Mouse (Mus musculus): ENCODE measurements around the gene Irf3. TPM values are rescaled to one million over a fixed set of nuclear protein-coding genes. Genes with fewer than 3 reads are reported as not detected.

The Irf3 gene
- polyA plus RNA-seq, 1 experiment from 2014 or later: 70.3 TPM

DNA sequence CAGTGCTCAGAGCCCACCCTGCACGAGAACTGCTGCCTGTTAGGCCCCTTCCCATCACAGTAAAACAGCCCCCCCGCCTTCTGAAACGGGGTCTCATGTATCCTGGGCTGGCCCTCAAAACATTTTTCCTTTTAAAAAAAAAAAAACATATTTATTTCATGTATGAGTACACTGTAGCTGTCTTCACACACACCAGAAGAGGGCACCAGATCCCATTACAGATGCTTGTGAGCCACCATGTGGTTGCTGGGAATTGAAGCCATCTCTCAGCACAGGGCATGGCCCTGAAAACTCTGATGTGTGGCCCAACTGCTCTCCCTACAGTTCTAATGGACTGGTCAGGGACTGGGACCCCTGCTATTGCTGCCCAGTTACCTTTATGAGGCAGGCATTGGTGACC is 19.1 kb upstream of the Irf3 start:
- Histone ChIP-seq H3K4me3 (no peak overlapping the region), H3K36me3 (replicated peaks) (peaks cover 82% of the 10 kb centered on the region), H3K27me3 (replicated peaks; ENCODE audit: low read depth, poor library complexity, severe bottlenecking) (no peaks in the 10 kb centered on the region), H3K4me1 (peaks cover 24% of the 10 kb centered on the region), H3K9me3 (no peaks in the 10 kb centered on the region), H3K27ac (replicated peaks) (no peak overlapping the region)
- WGBS: 93% methylated on average over 3 of the region's 3 CpGs
- no peak for DNase-seq (ENCODE audit: low spot score)

DNA sequence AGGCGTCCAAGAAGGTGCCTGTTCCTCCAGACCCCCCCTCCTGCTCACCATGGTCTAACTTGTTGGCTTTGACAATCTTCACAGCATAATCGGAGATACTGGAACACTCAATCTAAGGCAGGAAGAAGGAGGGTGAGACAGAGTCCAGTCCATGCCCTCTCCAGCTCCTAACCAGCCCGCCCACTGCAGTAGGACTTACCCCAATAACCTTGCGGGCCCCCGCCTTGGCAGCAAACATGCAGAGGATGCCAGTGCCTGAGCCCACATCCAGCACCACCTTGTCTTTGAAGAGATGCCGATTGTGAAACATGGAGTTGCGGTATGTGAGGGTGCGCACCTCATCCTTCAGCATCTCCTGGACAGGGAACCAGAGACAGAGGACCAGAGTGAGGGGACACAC is 15.9 kb upstream of the Irf3 start:
- Histone ChIP-seq H3K27me3 (replicated peaks; ENCODE audit: low read depth, poor library complexity, severe bottlenecking) (no peaks in the 10 kb centered on the region), H3K27ac (replicated peaks) (no peak overlapping the region), H3K4me3 (no peak overlapping the region), H3K36me3 (replicated peaks) (peaks cover 82% of the 10 kb centered on the region), H3K4me1 (peaks cover 24% of the 10 kb centered on the region), H3K9me3 (no peaks in the 10 kb centered on the region)
- WGBS: 95% methylated on average over 8 of the region's 8 CpGs
- DNase-seq (ENCODE audit: low spot score): no peak

DNA sequence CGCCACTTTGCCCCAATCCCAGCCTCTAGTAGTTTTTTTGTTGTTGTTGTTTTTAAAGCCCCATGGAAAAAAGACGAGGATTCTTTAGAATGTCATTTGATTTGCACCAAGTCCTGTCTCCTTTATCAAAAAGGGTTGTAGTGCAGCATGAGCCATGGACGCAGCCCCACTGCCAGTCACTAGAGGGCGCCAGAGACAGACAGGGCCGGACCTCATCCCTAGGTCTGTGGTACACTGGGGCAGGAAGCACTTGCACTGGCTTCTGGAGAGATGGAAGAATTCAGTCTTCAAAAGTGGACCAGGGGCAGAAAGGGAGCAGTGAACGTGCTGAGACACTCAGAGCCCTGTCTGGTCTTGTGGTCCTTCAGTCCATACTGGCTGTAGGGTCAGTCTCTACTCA is 14.4 kb upstream of the Irf3 start:
- Histone ChIP-seq H3K4me1 (peaks cover 30% of the 10 kb centered on the region), H3K27ac (replicated peaks) (no peak overlapping the region), H3K9me3 (no peaks in the 10 kb centered on the region), H3K4me3 (peak overlapping the region; percentile 75), H3K36me3 (replicated peaks) (peaks cover 69% of the 10 kb centered on the region), H3K27me3 (replicated peaks; ENCODE audit: low read depth, poor library complexity, severe bottlenecking) (no peaks in the 10 kb centered on the region)
- WGBS: 40% methylated on average over 6 of the region's 6 CpGs
- peak; percentile 88 for DNase-seq (ENCODE audit: low spot score)

DNA sequence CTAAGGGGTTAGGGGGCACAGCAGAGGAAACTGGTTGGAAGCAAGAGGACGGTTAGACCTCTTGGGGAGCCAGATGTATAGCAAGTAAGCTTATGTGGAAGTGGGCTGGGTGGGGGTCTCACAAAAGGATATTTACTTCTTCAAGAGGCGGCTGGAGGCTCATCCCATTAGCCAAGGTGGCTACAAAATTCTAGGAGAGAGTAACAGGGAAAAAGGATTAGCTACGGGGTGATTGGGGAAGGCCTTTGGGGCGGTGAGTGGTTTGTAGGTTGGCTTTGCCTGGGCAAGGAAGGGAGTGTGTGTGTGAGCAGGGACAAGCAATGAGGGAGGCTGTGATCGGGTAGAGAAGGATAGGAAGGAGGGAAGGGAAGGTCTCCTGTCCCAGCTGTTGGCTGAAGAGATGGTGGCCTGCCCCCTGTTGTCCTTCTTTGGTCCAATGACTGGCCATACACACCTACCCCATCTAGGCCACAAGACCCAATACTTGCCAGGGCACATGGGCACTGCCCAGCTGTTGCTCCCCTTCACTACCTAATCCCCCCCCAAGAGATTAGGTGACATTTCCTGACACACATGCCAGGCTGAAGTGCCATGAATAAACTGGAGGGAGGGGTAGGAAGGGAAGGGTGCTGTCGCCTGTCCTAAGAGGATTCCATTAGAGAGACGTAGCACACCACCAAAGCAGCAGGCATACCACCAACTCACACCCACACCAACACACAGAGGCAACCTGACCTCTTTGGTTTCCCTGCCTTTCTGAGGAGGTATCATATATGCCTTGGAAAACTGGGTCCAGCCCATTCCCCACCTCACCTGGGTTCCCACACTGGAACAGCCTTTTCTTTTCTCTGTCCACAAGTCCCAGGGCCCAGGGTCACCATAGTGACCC is 13.3 kb upstream of the Irf3 start:
- peaks cover 38% of the 10 kb centered on the region for H3K4me1 ChIP-seq
- no peak for DNase-seq (ENCODE audit: low spot score)

DNA sequence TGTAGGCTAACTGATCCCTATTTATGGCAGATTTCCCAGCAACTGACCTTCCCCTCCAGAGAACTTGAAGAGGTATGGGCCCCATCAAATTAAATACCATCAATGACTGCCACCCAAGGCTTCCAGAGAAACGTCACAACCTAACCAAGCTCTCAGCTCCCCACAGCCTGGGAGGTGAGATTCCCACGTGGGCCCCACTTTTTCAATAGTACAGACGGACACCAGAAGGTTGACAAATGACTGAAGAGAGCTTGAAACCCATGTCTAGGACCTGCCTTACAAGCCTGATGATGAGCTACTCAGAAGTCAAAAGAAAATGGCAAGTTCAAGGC is 12.6 kb upstream of the Irf3 start:
- Histone ChIP-seq H3K9me3 (no peaks in the 10 kb centered on the region), H3K4me1 (peaks cover 39% of the 10 kb centered on the region), H3K27ac (replicated peaks) (no peak overlapping the region), H3K4me3 (peak overlapping the region; percentile 75), H3K27me3 (replicated peaks; ENCODE audit: low read depth, poor library complexity, severe bottlenecking) (no peaks in the 10 kb centered on the region), H3K36me3 (replicated peaks) (peaks cover 68% of the 10 kb centered on the region)
- DNase-seq (ENCODE audit: low spot score): no peak
- 55% methylated on average over 3 of the region's 3 CpGs for WGBS

More for the DNA sequence above, 13.3 kb upstream of the Irf3 start:
- Histone ChIP-seq H3K27ac (replicated peaks) (0 out of 2 replicates have a peak overlapping the region, but pooled peaks have one; percentile 20), H3K4me3 (peak overlapping the region; percentile 75), H3K36me3 (replicated peaks) (peaks cover 68% of the 10 kb centered on the region), H3K9me3 (no peaks in the 10 kb centered on the region), H3K27me3 (replicated peaks; ENCODE audit: low read depth, poor library complexity, severe bottlenecking) (no peaks in the 10 kb centered on the region)
- WGBS: 81% methylated on average over 7 of the region's 7 CpGs

DNA sequence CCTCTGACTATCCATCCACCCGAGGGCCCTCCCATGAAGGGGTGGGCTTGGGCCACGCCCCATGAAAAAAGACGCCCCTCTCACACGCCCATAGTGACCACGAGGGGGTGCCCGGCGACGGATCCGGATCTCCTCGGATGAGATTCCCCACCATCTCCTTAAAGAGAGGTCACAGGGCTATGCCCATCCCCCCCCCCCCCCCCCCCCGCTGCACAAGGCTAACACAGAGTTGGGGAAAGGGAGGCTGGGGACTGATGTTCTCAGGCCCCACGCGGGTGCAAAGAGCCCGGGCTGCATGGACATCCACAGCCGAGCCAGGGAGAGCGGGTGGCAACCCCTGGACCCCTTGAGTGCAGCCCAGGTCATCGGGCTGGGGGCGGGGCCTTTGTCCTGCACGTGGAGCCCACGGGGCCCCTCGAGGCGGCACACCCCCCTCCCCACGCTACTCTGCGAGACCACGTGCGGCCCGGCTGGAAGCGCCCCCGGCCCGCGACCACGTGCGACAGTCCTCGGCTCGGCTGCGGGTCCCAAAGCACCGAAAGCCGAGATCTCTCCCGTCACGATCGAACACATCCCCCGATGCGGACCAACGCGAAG is 11.8 kb upstream of the Irf3 start:
- peak; percentile 90 for DNase-seq (ENCODE audit: low spot score)
- 1% methylated on average over 45 of the region's 45 CpGs for WGBS
- Histone ChIP-seq H3K4me1 (peaks cover 39% of the 10 kb centered on the region), H3K36me3 (replicated peaks) (peaks cover 68% of the 10 kb centered on the region), H3K4me3 (peak overlapping the region; percentile 75), H3K27me3 (replicated peaks; ENCODE audit: low read depth, poor library complexity, severe bottlenecking) (no peaks in the 10 kb centered on the region), H3K27ac (replicated peaks) (peak overlapping the region; percentile 99), H3K9me3 (no peaks in the 10 kb centered on the region)

DNA sequence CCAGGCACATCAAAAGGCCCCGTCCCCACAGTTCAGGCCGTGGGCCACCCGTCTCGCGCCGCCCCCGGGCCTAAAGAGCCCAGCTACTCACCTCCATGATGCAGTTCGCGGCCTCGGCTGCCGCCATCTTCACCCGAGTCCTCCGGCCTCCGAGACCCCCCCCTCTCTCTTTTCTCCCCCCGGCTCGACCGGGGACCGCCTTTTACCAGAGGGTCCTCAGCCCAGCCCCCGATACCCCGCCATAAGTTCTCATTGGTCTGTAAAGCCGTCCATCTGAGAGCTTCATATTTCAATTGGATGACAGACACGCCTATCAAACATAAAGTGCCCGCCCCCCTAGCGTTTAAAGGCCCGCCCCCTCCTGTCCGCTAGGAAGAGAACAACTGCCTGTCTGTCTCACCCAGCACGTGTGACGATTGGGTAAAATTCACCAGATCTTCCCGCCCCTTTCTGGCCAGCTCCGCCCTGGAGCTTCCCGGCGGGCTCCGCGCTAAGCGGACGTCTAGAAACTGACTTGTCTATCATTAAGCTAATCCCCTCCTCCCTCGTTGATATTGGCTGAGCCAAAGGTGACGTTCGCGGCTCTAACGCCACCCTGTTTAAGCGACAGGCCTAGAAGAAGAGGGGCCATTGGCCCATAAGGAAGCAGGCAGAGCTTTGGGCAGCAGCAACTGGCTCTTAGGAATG is 11.1 kb upstream of the Irf3 start, which contains the start of gene Prmt1:
Prmt1 (minus strand) TSS at position 377 of the 687 bp plus-strand sequence.
- Histone ChIP-seq H3K27me3 (replicated peaks; ENCODE audit: low read depth, poor library complexity, severe bottlenecking) (no peaks in the 10 kb centered on the region), H3K36me3 (replicated peaks) (peaks cover 68% of the 10 kb centered on the region), H3K27ac (replicated peaks) (peak within 1 kb of the TSS; percentile 99), H3K4me3 (peak within 1 kb of the TSS; percentile 75), H3K4me1 (peaks cover 39% of the 10 kb centered on the region), H3K9me3 (no peaks in the 10 kb centered on the region)
- DNase-seq (ENCODE audit: low spot score): peak; percentile 97
- WGBS: under 1% methylated on average over 42 of the region's 42 CpGs

DNA sequence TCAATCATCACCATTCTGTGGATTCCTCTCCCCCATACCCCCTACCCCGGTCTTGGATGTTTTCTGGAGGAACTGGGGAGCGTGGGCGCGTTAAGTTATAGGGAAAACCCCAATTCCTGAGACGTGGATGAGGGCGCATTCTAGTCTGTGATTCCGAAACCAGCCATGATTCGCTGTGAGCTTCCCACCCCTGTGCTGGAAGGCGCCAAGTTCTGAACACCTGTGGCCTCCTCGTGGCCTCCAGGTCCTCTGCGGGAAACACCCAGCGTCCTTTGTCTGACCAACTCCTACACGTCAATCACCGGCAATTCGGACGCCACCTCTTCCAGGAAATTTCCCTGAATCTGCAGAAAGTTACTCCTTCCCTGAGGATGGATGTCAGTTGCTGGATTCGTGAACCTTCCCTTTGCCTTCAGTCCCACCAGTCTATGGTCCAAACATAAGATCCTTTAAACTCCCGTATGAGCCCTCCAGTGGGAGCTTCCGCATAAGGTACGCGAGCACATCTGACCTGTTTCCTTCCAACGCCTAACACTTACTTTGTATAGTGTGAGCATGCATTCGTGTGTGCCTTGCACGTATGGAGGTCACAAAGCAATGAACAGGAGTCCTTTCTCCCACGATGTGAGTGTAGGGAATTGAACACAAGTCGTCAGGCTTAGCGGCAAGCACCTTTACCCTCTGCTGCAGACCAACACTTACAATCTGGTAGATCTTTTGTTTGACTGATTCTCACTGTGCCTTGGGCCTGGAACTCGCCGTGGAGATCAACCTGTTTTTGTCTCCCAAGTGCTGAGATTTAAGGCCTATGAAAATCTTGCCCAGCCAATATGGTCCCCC is 10.3 kb upstream of the Irf3 start:
- Histone ChIP-seq H3K36me3 (replicated peaks) (peaks cover 68% of the 10 kb centered on the region), H3K27ac (replicated peaks) (peak overlapping the region; percentile 99), H3K4me1 (peaks cover 39% of the 10 kb centered on the region), H3K4me3 (peak overlapping the region; percentile 75), H3K9me3 (no peaks in the 10 kb centered on the region), H3K27me3 (replicated peaks; ENCODE audit: low read depth, poor library complexity, severe bottlenecking) (no peaks in the 10 kb centered on the region)
- under 1% methylated on average over 29 of the region's 29 CpGs for WGBS
- DNase-seq (ENCODE audit: low spot score): no peak

DNA sequence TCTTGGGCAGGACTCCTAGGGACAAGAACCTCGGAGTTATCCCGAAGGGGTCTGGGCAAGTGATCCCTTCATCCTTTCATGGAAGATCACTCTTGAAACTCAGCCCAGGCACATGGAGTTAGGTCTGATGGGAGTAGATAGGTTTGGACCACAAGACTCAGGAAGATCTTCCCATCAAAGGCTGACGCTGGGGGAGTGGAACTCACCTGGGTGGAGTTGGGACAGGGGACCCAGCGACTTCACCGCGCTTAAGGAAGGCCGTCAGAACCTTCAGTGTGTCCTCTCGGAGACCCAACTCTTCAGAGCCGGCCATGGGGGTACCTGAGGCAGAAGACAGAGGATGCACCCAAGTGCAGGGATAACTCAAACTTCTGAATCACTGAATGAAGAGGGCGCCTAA is 776 bp upstream of the Irf3 start:
- Histone ChIP-seq H3K9me3 (no peaks in the 10 kb centered on the region), H3K4me3 (peak overlapping the region; percentile 84), H3K4me1 (peaks cover 36% of the 10 kb centered on the region), H3K36me3 (replicated peaks) (peaks cover 73% of the 10 kb centered on the region), H3K27ac (replicated peaks) (peak overlapping the region; percentile 95), H3K27me3 (replicated peaks; ENCODE audit: low read depth, poor library complexity, severe bottlenecking) (no peaks in the 10 kb centered on the region)
- DNase-seq (ENCODE audit: low spot score): no peak
- WGBS: 17% methylated on average over 10 of the region's 10 CpGs

DNA sequence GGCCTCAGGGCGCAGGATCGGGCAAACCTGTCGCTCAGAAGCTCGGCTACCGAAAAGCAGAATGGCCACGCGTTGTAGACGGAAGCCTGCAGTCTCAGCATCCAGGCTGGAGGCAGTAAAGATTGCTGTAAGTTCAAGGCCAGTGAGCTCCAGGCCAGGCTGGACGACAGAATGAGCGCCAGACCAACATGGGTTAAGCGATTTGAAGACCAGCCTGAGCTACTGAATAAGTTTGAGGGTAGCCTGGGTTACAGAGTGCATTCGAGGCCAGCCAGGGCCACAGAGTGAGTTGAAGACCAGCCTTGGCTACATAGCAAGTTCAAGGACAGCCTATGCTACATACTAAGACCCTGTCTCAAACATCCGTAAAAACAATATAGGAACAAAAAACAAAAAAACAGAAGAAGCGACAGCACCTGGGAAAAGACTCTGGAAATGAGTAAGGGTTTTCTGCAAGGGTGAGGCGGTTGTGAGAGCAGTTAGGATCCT is 536 bp downstream of the Irf3 start:
- Histone ChIP-seq H3K27me3 (replicated peaks; ENCODE audit: low read depth, poor library complexity, severe bottlenecking) (no peaks in the 10 kb centered on the region), H3K4me1 (peaks cover 36% of the 10 kb centered on the region), H3K27ac (replicated peaks) (peak overlapping the region; percentile 95), H3K4me3 (peak overlapping the region; percentile 84), H3K36me3 (replicated peaks) (peaks cover 73% of the 10 kb centered on the region), H3K9me3 (no peaks in the 10 kb centered on the region)
- no peak for DNase-seq (ENCODE audit: low spot score)
- 6% methylated on average over 15 of the region's 15 CpGs for WGBS

DNA sequence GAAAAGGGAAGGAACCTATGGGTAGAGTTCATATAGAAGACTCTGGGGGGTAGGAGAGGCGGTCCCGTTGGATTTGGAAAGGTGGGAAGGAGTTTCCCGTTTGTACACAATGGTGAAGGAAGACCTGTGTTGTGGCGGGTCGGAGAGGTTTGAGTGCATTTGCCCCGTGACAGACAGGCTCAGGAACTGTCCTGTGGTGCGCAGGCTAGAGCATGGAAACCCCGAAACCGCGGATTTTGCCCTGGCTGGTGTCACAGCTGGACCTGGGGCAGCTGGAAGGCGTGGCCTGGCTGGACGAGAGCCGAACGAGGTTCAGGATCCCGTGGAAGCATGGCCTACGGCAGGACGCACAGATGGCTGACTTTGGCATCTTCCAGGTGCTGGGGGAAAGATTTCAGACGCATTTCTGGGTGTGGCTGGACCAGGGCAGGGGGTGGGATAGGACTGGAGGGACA is 1.1 kb downstream of the Irf3 start, which contains the start of gene Bcl2l12:
Bcl2l12 (minus strand) TSS at position 212 of the 455 bp plus-strand sequence.
- H3K4me3 ChIP-seq: peak within 1 kb of the TSS; percentile 84
- peaks cover 73% of the 10 kb centered on the region for H3K36me3 ChIP-seq (replicated peaks)
- DNase-seq (ENCODE audit: low spot score): peak; percentile 67
- H3K9me3 ChIP-seq: no peaks in the 10 kb centered on the region
- H3K27me3 ChIP-seq (replicated peaks; ENCODE audit: low read depth, poor library complexity, severe bottlenecking): no peaks in the 10 kb centered on the region
- peak within 1 kb of the TSS; percentile 95 for H3K27ac ChIP-seq (replicated peaks)
- 4% methylated on average over 18 of the region's 18 CpGs for WGBS
- peaks cover 36% of the 10 kb centered on the region for H3K4me1 ChIP-seq
